Mouse (Mus musculus) ES-Bruce4 (cell line): ENCODE data around the gene Vmn1r4.

Experiments
- CTCF ChIP-seq: IDR thresholded peaks from one replicate; pipeline ENCODE4 v1.8.1; 2011; ENCODE audit warnings: low read depth, low read length
- EP300 ChIP-seq: IDR thresholded peaks from 2 replicates; pipeline ENCODE4 v1.6.1; 2011; ENCODE audit warnings: low read depth, low read length; ENCODE audit not compliant: insufficient read depth

DNA sequence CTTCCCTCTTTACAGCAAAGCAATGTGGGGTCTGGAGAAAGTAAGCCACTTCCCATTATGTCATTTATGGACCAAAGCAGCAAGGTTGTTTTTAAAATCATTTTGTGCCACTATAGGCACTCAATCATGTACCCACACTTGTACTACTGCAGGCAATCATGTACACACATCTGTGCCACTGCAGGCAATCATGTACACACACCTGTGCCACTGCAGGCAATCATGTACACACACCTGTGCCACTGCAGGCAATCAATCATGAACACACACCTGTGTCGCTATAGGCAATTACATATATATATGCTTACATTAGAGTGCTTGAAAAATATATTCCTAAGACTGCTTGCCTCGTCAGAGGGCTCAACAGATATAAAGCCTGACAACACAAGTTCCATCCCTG is 18.8 kb upstream of the Vmn1r4 start:
- TF ChIP-seq CTCF (no peak), EP300 (no peak)
